Mouse (Mus musculus) macrophage (primary cell): ENCODE measurements around the gene Zfp46. TPM values are rescaled to one million over a fixed set of nuclear protein-coding genes. Genes with fewer than 3 reads are reported as not detected.

Experiments
- H3K27ac ChIP-seq: fragments of 350-480 bp; formaldehyde crosslinking; 2 replicates; pipeline ENCODE4 v1.9.0; 2021
- H3K36me3 ChIP-seq: fragments of 350-480 bp; formaldehyde crosslinking; 2 replicates; pipeline ENCODE4 v1.9.0; 2021; ENCODE audit errors: inconsistent target
- H3K4me3 ChIP-seq: fragments of 350-480 bp; formaldehyde crosslinking; 2 replicates; pipeline ENCODE4 v1.9.0; 2021; ENCODE audit errors: inconsistent target
- H3K79me2 ChIP-seq: fragments of 350-480 bp; formaldehyde crosslinking; 2 replicates; pipeline ENCODE4 v1.9.0; 2021; ENCODE audit errors: inconsistent target
- WGBS: methylation state at CpG from one replicate; pipeline ENCODE4 v1.1.7; 2026; ENCODE audit warnings: inconsistent platforms; ENCODE audit not compliant: missing documents; 5-methylcytosine and 5-hydroxymethylcytosine counted together
- polyA plus RNA-seq: library from polyadenylated mRNA; stranded (reverse); fragments of 250-400 nt; gene quantifications from 3 replicates; pipeline ENCODE4 v1.2.4, GENCODE M21; 2018; ENCODE audit warnings: inconsistent platforms

The Zfp46 gene
- polyA plus RNA-seq, 1 experiment from 2014 or later = 8.2 TPM

DNA sequence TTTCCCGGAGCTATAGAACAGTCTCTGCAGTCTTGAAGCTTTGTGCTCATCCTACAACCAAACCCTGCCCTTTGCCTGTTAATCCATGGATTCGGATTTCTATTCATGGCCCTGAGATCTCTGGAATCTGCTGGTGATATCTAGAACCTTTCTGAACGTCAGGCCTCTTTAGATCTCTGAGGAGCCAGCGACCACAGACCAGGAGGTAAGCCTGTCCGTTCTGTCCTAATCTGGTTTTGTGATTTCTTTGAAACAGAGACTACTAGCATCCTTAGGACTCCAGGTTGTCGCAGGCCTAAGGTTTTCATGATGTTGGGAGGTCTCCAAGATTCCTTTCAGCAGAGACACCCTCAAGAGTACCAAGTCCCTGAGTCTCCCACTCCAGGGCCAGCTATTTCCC is 408 bp downstream of the Zfp46 start:
- peaks cover 27% of the 10 kb centered on the region for H3K79me2 ChIP-seq
- H3K4me3 ChIP-seq = peak overlapping the region; percentile 95
- peak overlapping the region; percentile 66 for H3K27ac ChIP-seq
- 65% methylated on average over 6 of the region's 6 CpGs for WGBS
- H3K36me3 ChIP-seq = peaks cover 24% of the 10 kb centered on the region

DNA sequence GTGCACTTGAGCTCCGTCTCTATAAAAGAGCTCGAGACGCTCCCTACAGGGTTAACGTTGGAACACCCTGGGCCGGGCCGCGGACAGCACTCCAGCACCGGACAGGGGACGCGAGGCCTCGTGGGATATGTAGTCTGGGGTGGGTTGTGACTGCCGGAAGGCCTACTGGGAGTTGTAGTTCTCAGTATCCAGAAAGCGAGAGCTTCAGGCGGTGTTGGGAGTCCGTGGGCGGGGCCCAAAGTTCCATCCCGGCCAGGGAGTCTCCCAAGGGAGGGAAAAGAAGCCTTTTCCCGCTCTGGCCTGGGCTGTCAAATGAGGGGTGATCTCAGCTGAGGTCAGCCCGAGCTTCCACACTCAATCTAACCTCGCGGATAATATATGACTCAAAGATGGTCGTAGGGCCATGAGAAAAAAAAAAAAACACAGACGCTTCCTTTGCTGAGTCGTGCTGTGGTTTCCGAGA is 896 bp downstream of the Zfp46 start:
- Histone ChIP-seq H3K36me3 (peaks cover 27% of the 10 kb centered on the region), H3K4me3 (peak overlapping the region; percentile 95), H3K27ac (peak overlapping the region; percentile 66), H3K79me2 (peaks cover 27% of the 10 kb centered on the region)
- WGBS = under 1% methylated on average over 25 of the region's 25 CpGs

DNA sequence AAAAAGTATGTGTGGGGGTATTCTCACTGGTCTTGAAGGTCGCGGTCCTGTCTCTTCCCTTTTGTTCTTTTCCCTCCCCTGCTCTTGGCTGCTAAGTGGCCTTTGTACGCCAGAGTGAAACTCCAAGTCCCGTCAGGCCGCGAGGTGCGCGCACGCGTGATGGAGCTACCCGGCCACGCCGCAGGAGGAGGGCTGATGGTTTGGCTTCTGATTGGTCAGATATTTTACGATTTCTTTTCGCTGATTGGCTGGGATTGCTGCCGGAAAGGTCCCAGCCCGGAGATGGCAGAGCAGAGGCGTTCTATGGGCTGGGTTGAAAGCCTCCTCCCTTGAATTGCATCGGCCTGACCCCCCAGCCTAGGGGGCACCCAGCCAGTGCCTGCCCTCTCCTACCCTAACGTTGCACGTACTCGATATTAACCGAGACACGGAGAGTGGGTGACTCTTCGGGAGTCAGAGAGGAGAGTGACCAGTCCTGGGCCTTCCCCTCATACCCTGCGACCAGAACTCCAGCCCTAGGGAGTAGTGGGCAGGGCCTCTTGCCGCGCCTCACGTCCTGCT is 1.4 kb downstream of the Zfp46 start:
- Histone ChIP-seq H3K4me3 (peak overlapping the region; percentile 95), H3K27ac (peak overlapping the region; percentile 66), H3K79me2 (peaks cover 27% of the 10 kb centered on the region), H3K36me3 (peaks cover 30% of the 10 kb centered on the region)
- 3% methylated on average over 29 of the region's 29 CpGs for whole genome bisulfite sequencing

DNA sequence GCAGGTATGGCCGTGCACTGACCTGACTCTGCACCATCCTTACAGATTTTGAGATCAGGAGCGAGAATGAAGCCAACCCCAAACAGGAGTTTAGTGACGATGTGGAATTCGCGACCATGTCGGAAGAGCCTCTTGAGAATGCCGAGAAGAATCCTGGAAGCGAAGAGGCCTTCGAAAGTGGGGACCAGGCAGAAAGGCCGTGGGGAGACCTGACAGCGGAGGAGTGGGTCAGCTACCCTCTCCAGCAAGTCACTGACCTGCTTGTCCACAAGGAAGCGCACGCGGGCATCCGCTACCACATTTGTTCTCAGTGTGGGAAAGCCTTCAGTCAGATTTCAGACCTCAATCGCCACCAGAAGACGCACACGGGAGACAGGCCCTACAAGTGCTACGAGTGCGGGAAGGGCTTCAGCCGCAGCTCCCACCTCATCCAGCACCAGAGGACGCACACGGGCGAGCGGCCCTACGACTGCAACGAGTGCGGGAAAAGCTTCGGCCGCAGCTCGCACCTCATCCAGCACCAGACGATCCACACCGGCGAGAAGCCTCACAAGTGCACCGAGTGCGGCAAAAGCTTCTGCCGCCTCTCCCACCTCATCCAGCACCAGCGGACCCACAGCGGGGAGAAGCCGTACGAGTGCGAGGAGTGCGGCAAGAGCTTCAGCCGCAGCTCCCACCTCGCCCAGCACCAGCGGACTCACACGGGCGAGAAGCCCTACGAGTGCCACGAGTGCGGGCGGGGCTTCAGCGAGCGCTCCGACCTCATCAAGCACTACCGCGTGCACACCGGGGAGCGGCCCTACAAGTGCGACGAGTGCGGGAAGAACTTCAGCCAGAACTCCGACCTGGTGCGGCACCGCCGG is 5.7 kb downstream of the Zfp46 start:
- Histone ChIP-seq H3K4me3 (no peak overlapping the region), H3K79me2 (peaks cover 27% of the 10 kb centered on the region), H3K27ac (no peak overlapping the region), H3K36me3 (peaks cover 59% of the 10 kb centered on the region)
- WGBS = 94% methylated on average over 54 of the region's 66 CpGs

DNA sequence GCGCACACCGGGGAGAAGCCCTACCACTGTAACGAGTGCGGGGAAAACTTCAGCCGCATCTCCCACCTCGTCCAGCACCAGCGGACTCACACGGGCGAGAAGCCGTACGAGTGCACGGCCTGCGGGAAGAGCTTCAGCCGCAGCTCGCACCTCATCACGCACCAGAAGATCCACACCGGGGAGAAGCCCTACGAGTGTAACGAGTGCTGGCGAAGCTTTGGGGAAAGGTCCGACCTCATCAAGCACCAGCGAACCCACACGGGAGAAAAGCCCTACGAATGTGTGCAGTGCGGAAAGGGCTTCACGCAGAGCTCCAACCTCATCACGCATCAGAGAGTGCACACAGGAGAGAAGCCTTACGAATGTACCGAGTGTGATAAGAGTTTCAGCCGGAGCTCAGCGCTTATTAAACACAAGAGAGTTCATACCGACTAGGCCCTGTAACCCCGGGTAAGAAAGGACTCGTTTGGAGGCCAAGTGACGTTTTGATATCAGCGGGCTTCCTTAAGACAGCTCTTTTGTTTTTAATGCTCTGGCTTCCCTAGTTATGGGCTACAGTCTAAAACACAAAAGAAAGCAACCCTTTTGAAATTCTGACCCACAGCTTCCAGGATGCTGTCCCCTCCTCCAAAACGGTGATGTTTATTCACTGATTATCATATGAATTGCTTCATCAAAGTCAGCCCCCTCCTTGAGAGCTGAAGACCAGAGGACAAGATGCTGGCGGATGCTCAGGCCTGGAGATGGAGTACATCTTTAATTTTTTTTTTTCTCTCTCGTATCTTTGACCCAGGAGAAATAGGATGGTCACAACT is 6.5 kb downstream of the Zfp46 start:
- H3K36me3 ChIP-seq = peaks cover 59% of the 10 kb centered on the region
- no peak overlapping the region for H3K27ac ChIP-seq
- WGBS = 97% methylated on average over 38 of the region's 39 CpGs
- no peak overlapping the region for H3K4me3 ChIP-seq
- peaks cover 27% of the 10 kb centered on the region for H3K79me2 ChIP-seq

DNA sequence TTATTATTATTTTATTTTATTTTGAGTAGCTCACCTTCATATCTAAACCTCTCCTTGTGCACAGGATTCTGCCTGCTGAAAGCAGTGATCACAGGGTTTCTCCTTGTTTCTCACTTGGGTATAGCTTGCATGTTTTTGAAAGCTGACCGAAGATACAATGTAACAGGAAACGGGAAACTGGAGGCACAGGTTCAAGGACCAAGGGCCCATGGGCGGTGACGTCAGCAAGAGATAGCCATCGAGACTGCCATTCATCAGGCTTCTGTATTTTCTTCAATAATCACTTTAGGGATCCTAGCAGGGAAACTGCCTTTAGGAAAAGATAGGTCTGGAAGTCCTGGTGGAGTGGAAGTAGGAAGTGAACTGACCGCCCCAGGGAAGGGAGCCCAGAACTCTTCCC is 7.2 kb downstream of the Zfp46 start:
- Histone ChIP-seq H3K4me3 (no peak overlapping the region), H3K79me2 (peaks cover 20% of the 10 kb centered on the region), H3K36me3 (peaks cover 59% of the 10 kb centered on the region), H3K27ac (no peak overlapping the region)
- WGBS = 97% methylated on average over 6 of the region's 6 CpGs

DNA sequence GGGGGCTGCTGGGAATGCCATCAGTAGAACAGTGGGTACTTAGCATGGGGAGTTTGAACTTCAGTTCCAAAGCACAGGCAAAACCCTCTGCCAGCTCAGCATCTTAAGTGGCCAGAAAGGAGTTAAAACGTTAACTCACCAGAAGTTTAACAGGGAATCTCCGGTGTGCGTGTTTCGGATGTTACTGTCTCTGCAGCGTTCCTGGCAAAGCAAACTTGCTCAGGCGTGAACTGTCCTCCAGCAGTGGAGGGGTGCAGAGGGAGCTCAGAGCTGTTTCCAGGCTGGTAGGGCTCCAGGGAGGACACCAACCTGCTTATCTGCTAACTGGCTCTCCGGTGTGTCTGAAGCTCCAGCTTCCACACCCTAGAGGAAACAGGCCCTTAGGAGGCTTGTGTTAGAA is 11.5 kb downstream of the Zfp46 start:
- 97% methylated on average over 7 of the region's 7 CpGs for WGBS
- Histone ChIP-seq H3K4me3 (no peak overlapping the region), H3K27ac (no peak overlapping the region), H3K36me3 (peaks cover 29% of the 10 kb centered on the region), H3K79me2 (no peaks in the 10 kb centered on the region)

DNA sequence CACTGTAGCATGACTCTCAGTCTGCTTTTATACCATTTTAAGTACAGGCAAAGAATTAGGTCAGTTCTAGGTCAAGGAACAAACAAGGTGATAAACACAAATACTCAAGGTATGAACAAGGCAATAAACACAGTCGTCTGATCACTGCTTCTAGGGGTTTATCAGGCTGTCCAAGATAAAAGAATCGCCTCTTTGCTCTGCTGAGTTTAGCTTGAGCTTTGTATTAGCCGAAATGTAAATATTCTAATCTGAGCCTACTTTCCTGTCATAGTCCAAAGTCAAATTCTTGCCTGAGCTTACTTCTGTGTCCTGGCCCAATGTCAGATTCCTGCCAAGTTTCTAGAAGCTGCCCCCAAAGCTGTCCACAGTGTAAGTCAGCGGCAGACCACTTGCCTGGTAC is 18.0 kb downstream of the Zfp46 start:
- H3K4me3 ChIP-seq = no peak overlapping the region
- H3K27ac ChIP-seq = no peak overlapping the region
- 83% methylated on average over 4 of the region's 4 CpGs for WGBS
- no peaks in the 10 kb centered on the region for H3K36me3 ChIP-seq
- no peaks in the 10 kb centered on the region for H3K79me2 ChIP-seq

DNA sequence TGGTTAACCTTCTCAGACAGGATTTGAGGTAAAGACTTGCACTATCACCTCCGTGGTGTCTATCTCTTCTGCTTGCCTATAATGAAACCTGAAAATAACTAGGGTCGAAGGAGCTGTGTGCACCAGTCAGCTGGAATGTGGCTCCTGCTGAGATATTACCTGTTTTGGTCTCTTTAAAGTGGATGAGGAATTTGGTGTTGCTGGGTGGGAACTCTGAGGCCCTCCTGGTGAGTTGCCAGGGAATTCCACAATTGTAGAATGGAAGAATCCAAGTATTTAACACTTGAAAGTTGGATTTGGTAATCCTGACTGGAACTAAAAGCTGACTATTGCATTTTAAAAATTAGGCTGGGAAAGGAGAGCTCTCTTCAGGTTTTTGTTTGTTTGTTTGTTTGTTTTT is 19.7 kb downstream of the Zfp46 start:
- Histone ChIP-seq H3K27ac (no peak overlapping the region), H3K79me2 (no peaks in the 10 kb centered on the region), H3K4me3 (no peak overlapping the region), H3K36me3 (no peaks in the 10 kb centered on the region)
- WGBS = 64% methylated on average over 2 of the region's 2 CpGs

DNA sequence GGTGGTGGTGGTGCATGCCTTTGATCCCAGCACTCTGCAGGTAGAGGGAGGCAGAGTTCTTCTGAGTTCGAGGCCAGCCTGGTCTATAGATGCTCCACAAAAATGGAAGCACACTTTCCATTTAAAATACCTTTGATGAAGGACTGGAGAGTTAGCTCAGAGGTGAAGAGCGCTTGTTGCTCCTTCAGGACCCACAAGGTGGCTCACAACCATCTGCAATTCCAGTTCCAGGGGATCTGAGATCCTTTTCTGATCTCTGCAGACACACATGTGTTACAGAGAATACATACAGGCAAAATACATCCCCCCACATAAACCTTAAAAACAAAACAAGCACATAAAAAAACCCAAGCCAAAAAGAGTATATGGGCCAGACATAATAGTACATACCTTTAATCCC is 23.9 kb downstream of the Zfp46 start:
- H3K36me3 ChIP-seq = no peaks in the 10 kb centered on the region
- 82% methylated on average over 2 of the region's 2 CpGs for whole genome bisulfite sequencing
- H3K27ac ChIP-seq = no peak overlapping the region
- peaks cover 21% of the 10 kb centered on the region for H3K79me2 ChIP-seq
- H3K4me3 ChIP-seq = no peak overlapping the region

DNA sequence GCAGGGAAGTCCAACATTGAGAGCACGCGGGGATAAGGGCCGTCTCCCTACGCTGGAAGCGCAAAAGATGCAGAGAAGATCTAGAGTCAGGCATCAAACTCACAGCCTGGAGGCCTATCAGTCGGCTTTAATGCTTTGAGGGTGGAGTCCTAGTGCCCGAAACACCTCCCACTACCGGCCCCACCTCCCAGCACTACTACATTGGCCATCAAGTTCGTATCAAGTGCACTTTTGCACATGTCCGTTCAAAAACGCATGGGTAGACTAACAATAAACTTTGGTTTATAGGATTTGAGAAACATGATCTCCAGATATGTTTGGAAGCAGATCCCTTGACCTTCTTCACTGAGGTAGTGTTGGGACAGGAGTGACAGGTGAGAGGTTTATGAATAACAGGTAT is 25.3 kb downstream of the Zfp46 start:
- H3K27ac ChIP-seq = no peak overlapping the region
- WGBS = 3% methylated on average over 11 of the region's 11 CpGs
- H3K79me2 ChIP-seq = peaks cover 35% of the 10 kb centered on the region
- H3K4me3 ChIP-seq = peak overlapping the region; percentile 53
- H3K36me3 ChIP-seq = no peaks in the 10 kb centered on the region

DNA sequence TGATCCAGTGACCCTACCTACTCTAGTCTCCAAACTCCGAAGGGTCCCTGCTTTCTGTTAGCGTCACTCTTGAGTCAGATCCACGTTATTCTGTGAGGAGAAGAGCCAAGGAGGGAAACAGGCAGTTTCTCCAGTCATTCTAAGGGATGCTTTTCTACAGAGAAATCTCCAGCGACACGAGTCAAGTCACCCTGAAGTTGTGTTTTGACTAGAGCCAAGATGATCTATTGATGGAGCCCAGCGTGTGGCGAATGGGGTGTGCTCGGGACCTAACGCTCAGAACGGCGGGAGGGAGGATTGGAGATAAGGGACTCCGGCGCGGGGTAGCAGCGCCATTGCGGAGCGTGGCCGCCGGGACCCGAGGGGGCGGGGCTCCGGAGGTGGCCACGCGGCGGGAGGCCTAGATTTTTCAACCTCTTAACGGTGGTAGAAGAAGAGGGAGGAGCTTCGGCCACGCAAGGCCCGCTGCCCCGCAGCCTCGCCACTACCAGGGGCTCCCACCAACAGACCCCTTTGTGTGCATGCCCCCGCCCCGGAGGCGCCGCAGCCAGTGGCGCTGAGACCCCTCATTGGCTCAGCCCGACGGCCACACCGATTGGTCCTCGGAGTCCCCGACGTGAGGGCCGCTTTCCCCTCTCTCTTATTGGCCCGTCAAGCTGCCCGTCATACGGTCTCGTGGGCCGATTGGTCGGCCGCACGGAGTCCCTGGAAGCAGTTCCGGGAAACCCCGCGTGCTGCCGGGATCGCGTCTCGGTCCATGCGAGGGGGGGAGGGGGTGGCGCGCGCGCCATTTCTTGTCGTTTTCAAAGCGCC is 26.0 kb downstream of the Zfp46 start, which contains the start of gene Hnrnpr:
TSS of gene Hnrnpr (plus strand) at position 714 of the 813 bp plus-strand sequence.
- H3K27ac ChIP-seq = no peak within 1 kb of the TSS
- peaks cover 42% of the 10 kb centered on the region for H3K79me2 ChIP-seq
- peak within 1 kb of the TSS; percentile 69 for H3K4me3 ChIP-seq
- 2% methylated on average over 54 of the region's 65 CpGs for WGBS
- no peaks in the 10 kb centered on the region for H3K36me3 ChIP-seq

DNA sequence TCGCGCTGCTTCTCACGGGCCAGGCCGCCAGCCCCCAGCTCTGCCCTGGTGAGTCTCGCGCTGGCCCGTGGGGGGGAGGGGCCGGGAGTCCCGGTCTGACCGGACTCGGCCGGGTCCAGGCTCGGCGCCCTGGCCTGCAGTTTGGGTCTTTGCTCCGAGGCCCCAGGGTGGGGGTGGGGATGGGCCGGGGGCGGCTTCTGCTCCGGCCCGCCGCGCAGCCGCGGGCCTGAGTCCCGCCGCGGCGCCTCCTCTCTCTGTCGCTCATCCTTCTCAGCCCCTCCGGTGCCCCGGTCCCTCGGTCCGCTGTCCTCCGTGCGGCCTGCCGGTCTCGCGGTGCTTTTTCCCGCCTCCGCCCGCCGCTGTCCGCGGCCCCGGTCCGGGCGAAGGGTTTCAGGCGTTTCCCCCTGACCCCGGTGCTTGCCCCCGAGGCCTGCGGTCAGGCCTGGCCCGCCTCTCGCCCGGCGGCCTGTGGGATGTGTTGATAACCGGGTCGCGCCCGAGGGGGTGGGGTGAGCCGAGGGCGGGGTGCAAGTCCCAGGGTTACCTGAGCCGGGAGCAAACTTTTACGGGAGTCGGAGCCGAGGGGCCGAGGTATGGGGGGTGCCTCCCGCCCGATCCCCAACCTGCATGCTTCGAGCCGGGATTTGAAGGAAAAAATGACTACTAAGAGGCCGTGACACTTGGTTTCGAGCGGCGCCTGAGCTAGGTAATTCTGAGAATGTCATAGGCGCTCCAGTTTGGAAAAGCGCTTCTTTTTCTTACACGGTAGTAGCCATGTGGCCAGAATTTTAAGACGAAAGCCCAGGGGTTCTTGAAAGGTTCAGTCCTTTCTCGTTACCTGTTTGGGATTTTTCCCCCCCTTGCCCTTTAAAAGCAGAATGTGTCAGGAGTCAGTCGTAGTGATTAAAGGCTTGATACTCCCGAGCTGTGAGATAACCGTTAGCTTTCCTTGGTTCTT is 26.8 kb downstream of the Zfp46 start:
- H3K79me2 ChIP-seq = peaks cover 51% of the 10 kb centered on the region
- WGBS = 2% methylated on average over 75 of the region's 81 CpGs
- no peaks in the 10 kb centered on the region for H3K36me3 ChIP-seq
- no peak overlapping the region for H3K27ac ChIP-seq
- H3K4me3 ChIP-seq = peak overlapping the region; percentile 69
